Mouse (Mus musculus): ENCODE data around the gene Rnf135.
"Not testable (repeated sequence)": the region's sequence is repeated elsewhere in the genome, so short reads cannot be mapped to it uniquely, and the experiment has no call there.

Rnf135 gene

GRCm38 (mm10) chr11:80200326-80200725, 16.7 kb downstream of the Rnf135 start:
- DNase-seq (ENCODE audit: low read depth in 2 of 2, low spot score in 2 of 2) = peak in 1 of 2 experiments; percentile 27

GRCm38 (mm10) chr11:80202296-80202695, 18.6 kb downstream of the Rnf135 start:
- DNase-seq (ENCODE audit: low read depth in 2 of 2, low spot score in 2 of 2) = no peak

GRCm38 (mm10) chr11:80204037-80204436, 20.4 kb downstream of the Rnf135 start:
- no peak for DNase-seq (ENCODE audit: low read depth in 2 of 2, low spot score in 2 of 2)

GRCm38 (mm10) chr11:80204941-80205340, 21.3 kb downstream of the Rnf135 start:
- DNase-seq (ENCODE audit: low read depth in 2 of 2, low spot score in 2 of 2) = no peak

GRCm38 (mm10) chr11:80208465-80208859, 24.8 kb downstream of the Rnf135 start:
- DNase-seq (ENCODE audit: low read depth in 2 of 2, low spot score in 2 of 2) = no peak

GRCm38 (mm10) chr11:80208860-80209800, 25.5 kb downstream of the Rnf135 start, which contains the start of gene Rhot1:
Rhot1 (plus strand) TSS chr11:80209019.
- peak; percentile 95 for DNase-seq (ENCODE audit: low read depth in 2 of 2, low spot score in 2 of 2)

- DNase-seq (ENCODE audit: low read depth in 2 of 2, low spot score in 2 of 2) = no peak
Observed at GRCm38 (mm10) chr11:80210321-80210720, 26.7 kb downstream of the Rnf135 start.

GRCm38 (mm10) chr11:80212282-80212681, 28.6 kb downstream of the Rnf135 start:
- no peak for DNase-seq (ENCODE audit: low read depth in 2 of 2, low spot score in 2 of 2)

- no peak for DNase-seq (ENCODE audit: low read depth in 2 of 2, low spot score in 2 of 2)
Observed at GRCm38 (mm10) chr11:80215291-80215690, 31.6 kb downstream of the Rnf135 start.

GRCm38 (mm10) chr11:80218657-80219293, 35.1 kb downstream of the Rnf135 start:
- DNase-seq (ENCODE audit: low read depth in 2 of 2, low spot score in 2 of 2) = no peak

- not testable (repeated sequence) for DNase-seq (ENCODE audit: low read depth in 2 of 2, low spot score in 2 of 2)
Observed at GRCm38 (mm10) chr11:80230066-80230465, 46.4 kb downstream of the Rnf135 start.

GRCm38 (mm10) chr11:80237278-80237677, 53.6 kb downstream of the Rnf135 start:
- DNase-seq (ENCODE audit: low read depth in 2 of 2, low spot score in 2 of 2) = no peak

- DNase-seq (ENCODE audit: low read depth in 2 of 2, low spot score in 2 of 2) = no peak
Observed at GRCm38 (mm10) chr11:80238306-80238705, 54.7 kb downstream of the Rnf135 start.

GRCm38 (mm10) chr11:80247026-80247425, 63.4 kb downstream of the Rnf135 start:
- no peak for DNase-seq (ENCODE audit: low read depth in 2 of 2, low spot score in 2 of 2)

- no peak for DNase-seq (ENCODE audit: low read depth in 2 of 2, low spot score in 2 of 2)
Observed at GRCm38 (mm10) chr11:80248531-80248930, 64.9 kb downstream of the Rnf135 start.

Data from CD8-positive naive resting alpha-beta T cell, adult 2 months (primary cell).